Mouse (Mus musculus): ENCODE measurements at regions not wholly inside any gene's neighbourhood (a gene's known extent, or its start where the extent isn't known, plus 50 kb on each side); places are given as distances from the start of the nearest gene placed in this dataset.
A peak's percentile ranks its signal among the peaks of the same experiment; 100 is the strongest.

GRCm38 (mm10) chr6:51129591-51129990 lies 302.9 kb upstream of the Nfe2l3 start:
- peak; percentile 75 for DNase-seq (ENCODE audit: low spot score)
- TF ChIP-seq EP300 (IDR thresholded peaks at IDR 0.05) = peak; percentile 50; the same call in 1 of the 2 replicates
- 0 out of 2 replicates have a peak, but pooled peaks have one; percentile 10 for TF ChIP-seq CTCF (IDR thresholded peaks at IDR 0.05)
- H3K9me3 ChIP-seq (ENCODE audit: low read length) = no peaks in the 10 kb centered on the region
- 0 out of 2 replicates have a peak overlapping the region, but pooled peaks have one; percentile 13 for H3K4me3 ChIP-seq (ENCODE audit: low read depth, low read length)
- ATAC-seq = peak; percentile 37
- no peak overlapping the region for H3K27ac ChIP-seq (ENCODE audit: low read length)
- H3K36me3 ChIP-seq (ENCODE audit: insufficient read depth, low read length) = no peaks in the 10 kb centered on the region
- H3K4me1 ChIP-seq (ENCODE audit: insufficient read depth, low read depth, low read length) = no peaks in the 10 kb centered on the region
- H3K9ac ChIP-seq (replicated peaks; ENCODE audit: low read depth) = no peak overlapping the region
- no peaks in the 10 kb centered on the region for H3K27me3 ChIP-seq (replicated peaks; ENCODE audit: insufficient read depth, low read length)
- peak overlapping the region; percentile 34 for H3K4me2 ChIP-seq (replicated peaks; ENCODE audit: low read depth, low read length)
- WGBS = 49% methylated on average over 14 of the region's 14 CpGs

DNA sequence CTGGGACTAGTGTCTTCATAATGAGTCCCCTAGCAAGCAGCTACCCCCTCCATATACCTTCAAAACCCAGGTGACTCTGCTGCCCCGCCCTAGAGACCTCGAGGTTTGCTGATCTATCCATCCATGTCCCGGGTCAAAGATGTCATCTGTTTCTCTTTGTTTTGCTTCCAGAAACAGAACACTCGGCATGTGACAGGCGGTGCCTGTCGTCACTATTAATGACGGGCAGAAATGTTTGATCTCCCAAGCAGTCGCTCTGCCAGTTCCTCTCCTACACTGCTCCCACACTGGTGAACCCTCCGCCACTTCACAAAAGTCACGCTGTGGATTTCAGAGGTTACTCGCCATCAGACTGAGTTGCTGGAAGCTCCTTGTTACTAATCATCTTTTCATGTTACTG lies 287.7 kb upstream of the Nfe2l3 start:
- Histone ChIP-seq H3K36me3 (ENCODE audit: insufficient read depth, low read length) (no peaks in the 10 kb centered on the region), H3K4me3 (ENCODE audit: low read depth, low read length) (no peak overlapping the region), H3K27ac (ENCODE audit: low read length) (no peak overlapping the region), H3K27me3 (replicated peaks; ENCODE audit: insufficient read depth, low read length) (no peaks in the 10 kb centered on the region), H3K9ac (replicated peaks; ENCODE audit: low read depth) (no peak overlapping the region), H3K4me2 (replicated peaks; ENCODE audit: low read depth, low read length) (no peak overlapping the region), H3K9me3 (ENCODE audit: low read length) (no peaks in the 10 kb centered on the region), H3K4me1 (ENCODE audit: insufficient read depth, low read depth, low read length) (no peaks in the 10 kb centered on the region; the same call in 1 of the 2 replicates)
- 25% methylated on average over 11 of the region's 11 CpGs for WGBS
- TF ChIP-seq CTCF (IDR thresholded peaks at IDR 0.05) (no peak), EP300 (IDR thresholded peaks at IDR 0.05) (no peak)
- DNase-seq (ENCODE audit: low spot score) = no peak
- ATAC-seq = no peak

- ATAC-seq (no peak), DNase-seq (ENCODE audit: low spot score) (no peak)
- Histone ChIP-seq H3K9ac (replicated peaks; ENCODE audit: low read depth) (no peak overlapping the region), H3K36me3 (ENCODE audit: insufficient read depth, low read length) (no peaks in the 10 kb centered on the region), H3K9me3 (ENCODE audit: low read length) (no peaks in the 10 kb centered on the region), H3K27ac (ENCODE audit: low read length) (no peak overlapping the region), H3K4me2 (replicated peaks; ENCODE audit: low read depth, low read length) (no peak overlapping the region), H3K27me3 (replicated peaks; ENCODE audit: insufficient read depth, low read length) (no peaks in the 10 kb centered on the region), H3K4me1 (ENCODE audit: insufficient read depth, low read depth, low read length) (no peaks in the 10 kb centered on the region; the same call in 1 of the 2 replicates), H3K4me3 (ENCODE audit: low read depth, low read length) (no peak overlapping the region)
- 78% methylated on average over 4 of the region's 4 CpGs for WGBS
- TF ChIP-seq CTCF (IDR thresholded peaks at IDR 0.05) (no peak), EP300 (IDR thresholded peaks at IDR 0.05) (no peak)
Observed at GRCm38 (mm10) chr6:51145863-51146262, 286.6 kb upstream of the Nfe2l3 start.

GRCm38 (mm10) chr6:51148821-51149220 lies 283.6 kb upstream of the Nfe2l3 start:
- H3K4me3 ChIP-seq (ENCODE audit: low read depth, low read length) = no peak overlapping the region
- 88% methylated on average over 9 of the region's 9 CpGs for WGBS
- ATAC-seq = no peak
- no peak overlapping the region for H3K4me2 ChIP-seq (replicated peaks; ENCODE audit: low read depth, low read length)
- H3K9ac ChIP-seq (replicated peaks; ENCODE audit: low read depth) = no peak overlapping the region
- no peak for DNase-seq (ENCODE audit: low spot score)
- no peak for TF ChIP-seq EP300 (IDR thresholded peaks at IDR 0.05)
- H3K27me3 ChIP-seq (replicated peaks; ENCODE audit: insufficient read depth, low read length) = no peaks in the 10 kb centered on the region
- H3K27ac ChIP-seq (ENCODE audit: low read length) = no peak overlapping the region
- no peaks in the 10 kb centered on the region for H3K9me3 ChIP-seq (ENCODE audit: low read length)
- H3K4me1 ChIP-seq (ENCODE audit: insufficient read depth, low read depth, low read length) = no peaks in the 10 kb centered on the region; the same call in 1 of the 2 replicates
- H3K36me3 ChIP-seq (ENCODE audit: insufficient read depth, low read length) = no peaks in the 10 kb centered on the region

- 66% methylated on average over 2 of the region's 2 CpGs for WGBS
Observed at GRCm38 (mm10) chr6:51150066-51150465, 282.4 kb upstream of the Nfe2l3 start.

GRCm38 (mm10) chr6:51150486-51150885 lies 282.0 kb upstream of the Nfe2l3 start:
- no peaks in the 10 kb centered on the region for H3K27me3 ChIP-seq (replicated peaks; ENCODE audit: insufficient read depth, low read length)
- DNase-seq (ENCODE audit: low spot score) = peak; percentile 43
- no peaks in the 10 kb centered on the region for H3K36me3 ChIP-seq (ENCODE audit: insufficient read depth, low read length)
- TF ChIP-seq EP300 (IDR thresholded peaks at IDR 0.05) (no peak), CTCF (IDR thresholded peaks at IDR 0.05) (no peak)
- no peak overlapping the region for H3K4me2 ChIP-seq (replicated peaks; ENCODE audit: low read depth, low read length)
- no peaks in the 10 kb centered on the region for H3K9me3 ChIP-seq (ENCODE audit: low read length)
- ATAC-seq = peak; percentile 75
- no peak overlapping the region for H3K4me3 ChIP-seq (ENCODE audit: low read depth, low read length)
- WGBS = 76% methylated on average over 7 of the region's 7 CpGs
- H3K4me1 ChIP-seq (ENCODE audit: insufficient read depth, low read depth, low read length) = no peaks in the 10 kb centered on the region; the same call in 1 of the 2 replicates
- H3K27ac ChIP-seq (ENCODE audit: low read length) = no peak overlapping the region
- no peak overlapping the region for H3K9ac ChIP-seq (replicated peaks; ENCODE audit: low read depth)

More at GRCm38 (mm10) chr6:51150066-51150465, 282.4 kb upstream of the Nfe2l3 start:
- no peak overlapping the region for H3K9ac ChIP-seq (replicated peaks; ENCODE audit: low read depth)
- no peak overlapping the region for H3K4me3 ChIP-seq (ENCODE audit: low read depth, low read length)
- H3K9me3 ChIP-seq (ENCODE audit: low read length) = no peaks in the 10 kb centered on the region
- no peak for TF ChIP-seq EP300 (IDR thresholded peaks at IDR 0.05)
- TF ChIP-seq CTCF (IDR thresholded peaks at IDR 0.05) = no peak
- no peak overlapping the region for H3K27ac ChIP-seq (ENCODE audit: low read length)
- H3K4me1 ChIP-seq (ENCODE audit: insufficient read depth, low read depth, low read length) = no peaks in the 10 kb centered on the region; the same call in 1 of the 2 replicates
- no peak for DNase-seq (ENCODE audit: low spot score)
- no peaks in the 10 kb centered on the region for H3K36me3 ChIP-seq (ENCODE audit: insufficient read depth, low read length)
- 0 out of 2 replicates have a peak, but pooled peaks have one; percentile 9 for ATAC-seq
- H3K4me2 ChIP-seq (replicated peaks; ENCODE audit: low read depth, low read length) = no peak overlapping the region
- no peaks in the 10 kb centered on the region for H3K27me3 ChIP-seq (replicated peaks; ENCODE audit: insufficient read depth, low read length)

DNA sequence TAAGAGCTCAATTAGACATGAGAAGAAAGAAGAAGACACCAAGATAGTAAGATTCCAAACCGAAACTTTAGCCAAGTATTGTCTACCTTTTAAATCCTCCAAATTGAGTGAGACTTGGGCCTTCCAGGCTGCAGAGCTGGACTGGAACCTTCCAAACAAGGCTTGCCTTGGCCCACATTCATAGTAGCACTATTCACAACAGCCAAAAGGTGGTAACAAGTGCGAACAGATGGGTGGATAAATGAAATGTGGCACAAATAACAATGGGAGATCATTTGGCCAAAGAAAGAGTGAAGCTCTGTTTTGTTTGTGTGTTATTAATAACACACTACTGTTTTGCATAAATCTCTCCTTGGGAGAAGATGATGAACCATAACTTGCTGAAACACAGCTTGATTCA lies 281.6 kb upstream of the Nfe2l3 start:
- no peak overlapping the region for H3K4me3 ChIP-seq (ENCODE audit: low read depth, low read length)
- no peaks in the 10 kb centered on the region for H3K36me3 ChIP-seq (ENCODE audit: insufficient read depth, low read length)
- H3K27ac ChIP-seq (ENCODE audit: low read length) = no peak overlapping the region
- TF ChIP-seq EP300 (IDR thresholded peaks at IDR 0.05) (no peak), CTCF (IDR thresholded peaks at IDR 0.05) (no peak)
- H3K9ac ChIP-seq (replicated peaks; ENCODE audit: low read depth) = no peak overlapping the region
- no peaks in the 10 kb centered on the region for H3K27me3 ChIP-seq (replicated peaks; ENCODE audit: insufficient read depth, low read length)
- no peak overlapping the region for H3K4me2 ChIP-seq (replicated peaks; ENCODE audit: low read depth, low read length)
- no peak for DNase-seq (ENCODE audit: low spot score)
- no peaks in the 10 kb centered on the region; the same call in 1 of the 2 replicates for H3K4me1 ChIP-seq (ENCODE audit: insufficient read depth, low read depth, low read length)
- no peaks in the 10 kb centered on the region for H3K9me3 ChIP-seq (ENCODE audit: low read length)
- no peak for ATAC-seq
- 85% methylated on average over 2 of the region's 2 CpGs for WGBS

All from lung, postnatal 0 days (tissue).